20 mouse cellular contexts compared by ENCODE assay signal in genomic region chr13:63177232-63177631, GRCm38 (mm10).
DNase-seq lines count a peak whose midpoint lies in the region; ATAC-seq and TF ChIP-seq lines count a peak whose summit lies in the region.
"Had no signal": no experiment of that assay in that cellular context is flagged by ENCODE, and none has a peak within 500 bp of the region (broad histone marks: within the 10 kb centered on the region; RNA-seq: fewer than 3 reads in every experiment).

No protein-coding gene starts in this region.

- H3K9me3 ChIP-seq in ES-E14 (ENCODE audit: control insufficient read depth, insufficient read depth, low read depth, low read length), result no peaks in the 10 kb centered on the region
- no peaks in the 10 kb centered on the region for H3K9me3 ChIP-seq in hindbrain, postnatal 0 days (ENCODE audit: low read length)
- H3K9me3 ChIP-seq: forebrain, embryonic 15.5 days; liver, embryonic 12.5 days; lung, embryonic 15.5 days; midbrain, embryonic 13.5 days had no signal

- no peak for TF ChIP-seq CTCF in hindbrain, postnatal 0 days (IDR thresholded peaks at IDR 0.05; ENCODE audit: low read depth)

- H3K4me1 ChIP-seq in ES-E14 (ENCODE audit: control insufficient read depth in 2 of 2, insufficient read depth in 2 of 2, low read length in 2 of 2, poor library complexity in 1 of 2), result peaks cover 0 to 1% of the 10 kb centered on the region in 2 experiments; a peak in 1 of 4 replicates
- no peaks in the 10 kb centered on the region for H3K4me1 ChIP-seq in hindbrain, postnatal 0 days (ENCODE audit: insufficient read depth, low read length)
- H3K4me1 ChIP-seq: forebrain, embryonic 15.5 days; lung, embryonic 15.5 days; midbrain, embryonic 13.5 days had no signal

- WGBS in hindbrain, postnatal 0 days, result 80% methylated on average over 4 of the region's 4 CpGs

- in situ Hi-C loops in ES-E14 (cut with MboI; ENCODE audit: low sequenced_read_pairs in 2 of 2, unreplicated experiment in 2 of 2), result no loop called here

- no peak overlapping the region for H3K27ac ChIP-seq in ES-E14 (ENCODE audit: insufficient read depth, low read depth, low read length, poor library complexity, severe bottlenecking)
- H3K27ac ChIP-seq in hindbrain, postnatal 0 days, result no peak overlapping the region
- H3K27ac ChIP-seq: forebrain, embryonic 15.5 days; heart, adult 2 months; liver, embryonic 12.5 days; lung, embryonic 15.5 days; midbrain, embryonic 13.5 days; stomach, postnatal 0 days had no signal

- no peak overlapping the region for H3K4me2 ChIP-seq in hindbrain, postnatal 0 days (ENCODE audit: low read depth, low read length)
- H3K4me2 ChIP-seq: forebrain, embryonic 15.5 days; liver, embryonic 12.5 days; lung, embryonic 15.5 days; midbrain, embryonic 13.5 days had no signal

- H3K9ac ChIP-seq in ES-E14 (ENCODE audit: insufficient read depth, low read depth, low read length, poor library complexity, severe bottlenecking), result no peak overlapping the region
- H3K9ac ChIP-seq in hindbrain, postnatal 0 days (replicated peaks; ENCODE audit: low read length), result no peak overlapping the region
- H3K9ac ChIP-seq: forebrain, embryonic 15.5 days; liver, embryonic 12.5 days; lung, embryonic 15.5 days; midbrain, embryonic 13.5 days had no signal

- ATAC-seq in monocyte, adult 5-6 weeks (replicated peaks; ENCODE audit: insufficient number of reproducible peaks, low FRiP score, low TSS enrichment, poor library complexity, severe bottlenecking), result no peak
- no peak for ATAC-seq in hindbrain, postnatal 0 days
- ATAC-seq: forebrain, embryonic 15.5 days; inflammation-experienced regulatory T-cells, adult 6 months; liver, embryonic 12.5 days; midbrain, embryonic 13.5 days had no signal

- DNase-seq in layer of hippocampus, adult 9-11 months, result peak; percentile 36
- no peak for DNase-seq in layer of hippocampus, postnatal 25 days (ENCODE audit: extremely low spot score in 1 of 2, low spot score in 1 of 2)
- no peak for DNase-seq in ES-E14 (ENCODE audit: low read depth, low spot score)
- DNase-seq in cerebellum, adult 18-20 months, result peak; percentile 77 to 84
- peak; percentile 64 to 72 for DNase-seq in cerebellum, postnatal 36 days
- DNase-seq in hindbrain, postnatal 0 days (ENCODE audit: low spot score), result no peak
- DNase-seq: gastrocnemius, postnatal 10 days; heart, adult 2 months; kidney, adult 8-10 months; kidney, postnatal 25 days; layer of hippocampus, postnatal 36 days; retina, postnatal 1 day; thymus, postnatal 36 days had no signal

- H3K36me3 ChIP-seq in ES-E14 (ENCODE audit: control insufficient read depth, insufficient read depth, low read length, poor library complexity, severe bottlenecking), result no peaks in the 10 kb centered on the region
- no peaks in the 10 kb centered on the region for H3K36me3 ChIP-seq in hindbrain, postnatal 0 days (ENCODE audit: insufficient read depth, low read length)
- H3K36me3 ChIP-seq: forebrain, embryonic 15.5 days; liver, embryonic 12.5 days; lung, embryonic 15.5 days; midbrain, embryonic 13.5 days had no signal

- H3K27me3 ChIP-seq in hindbrain, postnatal 0 days (ENCODE audit: insufficient read depth, low read length), result no peaks in the 10 kb centered on the region
- H3K27me3 ChIP-seq: forebrain, embryonic 15.5 days; liver, embryonic 12.5 days; lung, embryonic 15.5 days; midbrain, embryonic 13.5 days had no signal

- H3K4me3 ChIP-seq in ES-E14 (ENCODE audit: insufficient read depth in 1 of 2, low read depth in 1 of 2, low read length in 2 of 2, poor library complexity in 1 of 2, severe bottlenecking in 1 of 2), result no peak overlapping the region
- H3K4me3 ChIP-seq in hindbrain, postnatal 0 days (ENCODE audit: low read length), result no peak overlapping the region
- H3K4me3 ChIP-seq: forebrain, embryonic 15.5 days; heart, adult 2 months; liver, embryonic 12.5 days; lung, embryonic 15.5 days; midbrain, embryonic 13.5 days had no signal

TF ChIP-seq in ES-E14, 5 proteins besides CTCF, POLR2A, EP300 and RAD21:
- TF ChIP-seq HCFC1 (IDR thresholded peaks at IDR 0.05; ENCODE audit: borderline replicate concordance, insufficient read depth, low read length) (no peak), MAFK (IDR thresholded peaks at IDR 0.05; ENCODE audit: insufficient read depth, low read depth, low read length) (0 out of 2 replicates have a peak, but pooled peaks have one; percentile 30)

Comparison
In these comparisons a context has a peak if more than half of its experiments do, and no peak if none do; other contexts are left out.
1. DNase-seq: peak in layer of hippocampus, adult 9-11 months (single experiment), cerebellum, adult 18-20 months (2 of 2) and cerebellum, postnatal 36 days (2 of 2); none in layer of hippocampus, postnatal 25 days (0 of 2), ES-E14 (single experiment) and hindbrain, postnatal 0 days (single experiment).